Mouse (Mus musculus) liver, embryonic 12.5 days (tissue): ENCODE results near the gene Olfr1375. TPM values are rescaled to one million over a fixed set of nuclear protein-coding genes. Genes with fewer than 3 reads are reported as not detected.

Experiments
- ATAC-seq: fragments of 200-750 bp; cut with Nextera tagmentation; 2 replicates; pipeline ENCODE4 v1.8.0; 2017; ENCODE audit warnings: moderate number of reproducible peaks, mild to moderate bottlenecking, moderate library complexity
- H3K27ac ChIP-seq: fragments of 300-500 bp; sonication (generic); 2 replicates; pipeline ENCODE4 v1.5.1; 2016; ENCODE audit warnings: mild to moderate bottlenecking
- H3K27me3 ChIP-seq: fragments of 300-500 bp; sonication (generic); replicated peaks from 2 replicates; pipeline ENCODE4 v1.6.1; 2016; ENCODE audit warnings: mild to moderate bottlenecking, moderate library complexity
- H3K36me3 ChIP-seq: fragments of 300-500 bp; sonication (generic); 2 replicates; pipeline ENCODE4 v1.6.1; 2016; ENCODE audit warnings: mild to moderate bottlenecking, moderate library complexity
- H3K4me1 ChIP-seq: fragments of 300-500 bp; sonication (generic); 2 replicates; pipeline ENCODE4 v1.6.1; 2016
- H3K4me2 ChIP-seq: fragments of 300-500 bp; sonication (generic); 2 replicates; pipeline ENCODE4 v1.6.1; 2016; ENCODE audit warnings: mild to moderate bottlenecking, moderate library complexity
- H3K4me3 ChIP-seq: fragments of 300-500 bp; sonication (generic); 2 replicates; pipeline ENCODE4 v1.5.1; 2016; ENCODE audit warnings: mild to moderate bottlenecking, moderate library complexity
- H3K9ac ChIP-seq: fragments of 300-500 bp; sonication (generic); 2 replicates; pipeline ENCODE4 v1.6.1; 2016; ENCODE audit warnings: mild to moderate bottlenecking, moderate library complexity
- H3K9me3 ChIP-seq: fragments of 300-500 bp; sonication (generic); replicated peaks from 2 replicates; pipeline ENCODE4 v1.6.1; 2016; ENCODE audit warnings: mild to moderate bottlenecking, moderate library complexity
- WGBS: fragments of 180-500 bp; shearing (Covaris S2); methylation state at CpG from one replicate; pipeline ENCODE4 v1.1.7; 2016; ENCODE audit not compliant: insufficient replicate concordance; 5-methylcytosine and 5-hydroxymethylcytosine counted together
- polyA plus RNA-seq: library from polyadenylated mRNA; unstranded; fragments of >200 nt; fragmentation: Nextera tagmentation; extraction: Ambion mirVana; gene quantifications from 2 replicates; pipeline ENCODE4 v1.2.1, GENCODE M21; 2016

The Olfr1375 gene
- polyA plus RNA-seq, 1 experiment from 2014 or later: not detected

GRCm38 (mm10) chr11:51053230-51053629 lies 5.3 kb downstream of the Olfr1375 start:
- H3K27me3 ChIP-seq: no peaks in the 10 kb centered on the region
- no peaks in the 10 kb centered on the region for H3K9me3 ChIP-seq
- H3K9ac ChIP-seq: no peak overlapping the region
- no peak for ATAC-seq
- no peak overlapping the region for H3K4me3 ChIP-seq
- 31% methylated on average over 3 of the region's 3 CpGs for WGBS
- no peak overlapping the region for H3K27ac ChIP-seq
- no peak overlapping the region for H3K4me2 ChIP-seq
- no peaks in the 10 kb centered on the region for H3K4me1 ChIP-seq
- no peaks in the 10 kb centered on the region for H3K36me3 ChIP-seq

DNA sequence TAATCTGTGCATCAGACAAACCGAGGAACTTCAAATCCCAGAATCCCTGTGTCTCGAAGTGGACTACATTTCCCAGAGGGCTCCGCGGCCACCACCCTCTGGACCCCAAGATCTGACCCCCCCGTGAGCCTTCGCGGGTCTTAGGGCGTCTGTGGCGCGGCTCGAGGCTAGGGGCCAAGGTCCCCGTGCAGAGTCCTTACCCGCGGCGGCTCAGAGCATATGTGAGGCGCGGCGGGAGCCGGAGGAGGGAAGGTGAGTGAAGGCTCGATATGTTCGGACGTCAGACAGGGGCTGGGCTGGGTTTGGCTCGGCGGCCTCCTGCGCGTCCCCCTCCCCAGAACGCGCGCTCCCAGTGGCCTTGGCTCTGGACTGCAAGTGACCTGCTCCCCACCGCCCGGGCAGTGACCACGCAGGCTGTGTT lies 11.3 kb downstream of the Olfr1375 start, which contains the start of gene Zfp354a:
TSS of gene Zfp354a (plus strand) at position 107 of the 421 bp plus-strand sequence.
- peak; percentile 74 for ATAC-seq
- Histone ChIP-seq H3K4me3 (peak within 1 kb of the TSS; percentile 67), H3K9me3 (no peaks in the 10 kb centered on the region), H3K27me3 (no peaks in the 10 kb centered on the region), H3K36me3 (0 out of 2 replicates have a peak, but pooled peaks cover 6% of the 10 kb centered on the region), H3K9ac (peak within 1 kb of the TSS; percentile 69), H3K27ac (0 out of 2 replicates have a peak within 1 kb of the TSS, but pooled peaks have one; percentile 47), H3K4me1 (no peaks in the 10 kb centered on the region), H3K4me2 (peak within 1 kb of the TSS; percentile 78)
- WGBS: under 1% methylated on average over 32 of the region's 32 CpGs

DNA sequence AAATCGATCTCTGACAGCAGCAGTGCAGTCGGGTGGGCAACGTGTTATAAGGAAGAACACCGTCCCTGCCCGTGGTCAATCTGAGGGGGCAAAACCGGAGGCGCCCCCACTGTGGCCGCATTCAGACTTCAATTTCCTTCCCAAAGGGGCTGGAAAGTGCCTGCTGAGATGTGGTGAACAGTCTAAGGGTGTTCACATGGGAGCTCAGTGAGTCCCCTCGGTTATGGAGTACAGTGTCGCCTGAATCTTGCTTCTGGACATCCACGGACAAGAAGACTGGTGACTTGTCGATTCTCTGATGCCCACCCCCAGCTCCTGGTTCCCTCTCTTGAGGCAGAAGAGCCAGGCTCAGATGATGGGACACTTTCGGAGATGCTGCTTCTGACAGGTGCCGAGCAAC lies 11.7 kb downstream of the Olfr1375 start:
- Histone ChIP-seq H3K9me3 (no peaks in the 10 kb centered on the region), H3K4me3 (peak overlapping the region; percentile 67), H3K36me3 (0 out of 2 replicates have a peak, but pooled peaks cover 6% of the 10 kb centered on the region), H3K27me3 (no peaks in the 10 kb centered on the region), H3K27ac (no peak overlapping the region), H3K9ac (peak overlapping the region; percentile 69), H3K4me2 (peak overlapping the region; percentile 78), H3K4me1 (no peaks in the 10 kb centered on the region)
- peak; percentile 44 for ATAC-seq
- 16% methylated on average over 14 of the region's 14 CpGs for WGBS

- Histone ChIP-seq H3K9me3 (no peaks in the 10 kb centered on the region), H3K27ac (no peak overlapping the region), H3K9ac (no peak overlapping the region), H3K27me3 (no peaks in the 10 kb centered on the region), H3K4me3 (no peak overlapping the region), H3K4me1 (no peaks in the 10 kb centered on the region), H3K36me3 (0 out of 2 replicates have a peak, but pooled peaks cover 6% of the 10 kb centered on the region), H3K4me2 (no peak overlapping the region)
- 85% methylated on average over 6 of the region's 6 CpGs for WGBS
- ATAC-seq: no peak
These were observed 13.1 kb downstream of the Olfr1375 start for GRCm38 (mm10) chr11:51060981-51061380.

DNA sequence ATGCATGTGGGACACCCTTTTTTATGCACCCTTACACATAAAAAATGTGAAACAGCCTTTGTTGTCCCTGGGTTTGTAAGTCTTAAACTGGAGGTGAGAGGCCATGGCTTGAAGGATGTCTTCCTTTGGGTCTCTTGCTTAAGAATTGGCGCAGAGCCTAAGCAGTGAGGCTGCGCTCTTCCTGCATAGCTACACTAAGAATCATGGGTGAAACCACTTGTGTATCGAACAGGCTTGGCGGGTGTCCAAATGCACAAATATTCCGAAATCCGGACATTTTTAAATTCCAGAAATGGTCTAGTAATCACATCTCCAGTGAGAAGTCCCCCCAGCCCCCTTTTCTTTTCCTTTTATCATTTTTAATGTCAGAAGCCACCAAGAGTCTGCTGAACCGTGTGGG lies 15.4 kb downstream of the Olfr1375 start:
- WGBS: 74% methylated on average over 7 of the region's 7 CpGs
- no peak for ATAC-seq
- H3K9ac ChIP-seq: no peak overlapping the region
- H3K9me3 ChIP-seq: no peaks in the 10 kb centered on the region
- H3K4me2 ChIP-seq: no peak overlapping the region
- H3K27ac ChIP-seq: no peak overlapping the region
- no peak overlapping the region for H3K4me3 ChIP-seq
- peaks cover 25% of the 10 kb centered on the region for H3K36me3 ChIP-seq
- no peaks in the 10 kb centered on the region for H3K27me3 ChIP-seq
- H3K4me1 ChIP-seq: no peaks in the 10 kb centered on the region

- ATAC-seq: no peak
- H3K4me3 ChIP-seq: no peak overlapping the region
- no peaks in the 10 kb centered on the region for H3K9me3 ChIP-seq
- no peak overlapping the region for H3K27ac ChIP-seq
- H3K36me3 ChIP-seq: peaks cover 30% of the 10 kb centered on the region
- H3K4me2 ChIP-seq: no peak overlapping the region
- no peaks in the 10 kb centered on the region for H3K27me3 ChIP-seq
- H3K9ac ChIP-seq: no peak overlapping the region
- H3K4me1 ChIP-seq: no peaks in the 10 kb centered on the region
- WGBS: 79% methylated on average over 8 of the region's 8 CpGs
These were observed 15.9 kb downstream of the Olfr1375 start for GRCm38 (mm10) chr11:51063841-51064240.

DNA sequence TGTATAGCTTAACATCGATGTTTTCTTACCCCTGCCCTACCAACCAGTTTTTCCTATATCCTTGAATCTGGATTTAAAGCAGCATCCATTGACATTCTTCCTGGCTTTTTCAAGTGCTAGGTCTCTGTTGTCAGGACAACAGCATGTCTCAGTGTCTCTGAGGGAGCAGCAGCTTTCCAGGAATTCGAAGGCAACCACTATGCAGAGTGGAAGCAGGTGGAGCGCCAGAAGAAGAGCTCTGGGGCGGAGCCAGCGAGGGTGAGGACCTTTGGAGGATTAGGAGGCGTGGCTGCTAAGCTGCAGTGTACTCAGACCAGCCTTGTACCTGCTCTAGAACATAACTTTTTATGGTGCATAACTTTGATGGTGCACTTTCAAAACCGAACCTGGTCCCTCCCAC lies 36.6 kb downstream of the Olfr1375 start:
- Histone ChIP-seq H3K27ac (no peak overlapping the region), H3K4me3 (no peak overlapping the region), H3K9me3 (no peaks in the 10 kb centered on the region), H3K4me2 (no peak overlapping the region), H3K4me1 (no peaks in the 10 kb centered on the region), H3K9ac (no peak overlapping the region), H3K36me3 (no peaks in the 10 kb centered on the region), H3K27me3 (no peaks in the 10 kb centered on the region; the same call in 1 of the 2 replicates)
- 42% methylated on average over 7 of the region's 7 CpGs for WGBS
- no peak for ATAC-seq

GRCm38 (mm10) chr11:51085269-51085668 lies 37.4 kb downstream of the Olfr1375 start:
- Histone ChIP-seq H3K27ac (no peak overlapping the region), H3K9ac (no peak overlapping the region), H3K9me3 (no peaks in the 10 kb centered on the region), H3K4me3 (no peak overlapping the region), H3K36me3 (no peaks in the 10 kb centered on the region), H3K4me2 (no peak overlapping the region), H3K4me1 (no peaks in the 10 kb centered on the region), H3K27me3 (no peaks in the 10 kb centered on the region; the same call in 1 of the 2 replicates)
- ATAC-seq: no peak
- 56% methylated on average over 13 of the region's 13 CpGs for WGBS

Other genes with a start within 250 kb of the Olfr1375 start
- gene Zfp354c, start 220.4 kb upstream of the Olfr1375 start, polyA plus RNA-seq: 3.9 and 4.3 TPM in 2 replicates
- gene Zfp879, start 206.6 kb upstream of the Olfr1375 start, polyA plus RNA-seq: 0.07 and 0.17 TPM in 2 replicates
- gene Grm6, start 197.4 kb upstream of the Olfr1375 start, polyA plus RNA-seq: 0.06 TPM in 1 of 2 replicates, not detected in the other
- 0.60 and 0.91 TPM in 2 replicates for gene Zfp454, start 160.5 kb upstream of the Olfr1375 start, polyA plus RNA-seq
- gene Zfp2, start 131.9 kb upstream of the Olfr1375 start, polyA plus RNA-seq: 3.1 and 3.3 TPM in 2 replicates
- 0.29 and 0.39 TPM in 2 replicates for gene Zfp354b, start 116.5 kb upstream of the Olfr1375 start, polyA plus RNA-seq
- not detected in 2 replicates for gene 4933414I15Rik, start 104.3 kb upstream of the Olfr1375 start, polyA plus RNA-seq
- gene Prop1, start 94.3 kb upstream of the Olfr1375 start, polyA plus RNA-seq: not detected in 2 replicates
- not detected in 2 replicates for gene Olfr1378, start 81.6 kb upstream of the Olfr1375 start, polyA plus RNA-seq
- not detected in 2 replicates for gene Olfr1377, start 66.1 kb upstream of the Olfr1375 start, polyA plus RNA-seq
- gene Olfr51, start 44.5 kb upstream of the Olfr1375 start, polyA plus RNA-seq: not detected in 2 replicates
- gene Olfr54, start 33.9 kb upstream of the Olfr1375 start, polyA plus RNA-seq: not detected in 2 replicates
- gene Zfp354a, start 11.1 kb downstream of the Olfr1375 start, polyA plus RNA-seq: 1.8 and 2.4 TPM in 2 replicates
- gene Gm12569, start 172.4 kb downstream of the Olfr1375 start, polyA plus RNA-seq: not detected in 2 replicates
- gene Clk4, start 213.6 kb downstream of the Olfr1375 start, polyA plus RNA-seq: 62.8 and 69.3 TPM in 2 replicates
- 0.56 and 0.61 TPM in 2 replicates for gene BC049762, start 214.9 kb downstream of the Olfr1375 start, polyA plus RNA-seq
- 0.75 and 0.79 TPM in 2 replicates for gene Col23a1, start 241.8 kb downstream of the Olfr1375 start, polyA plus RNA-seq